Mouse (Mus musculus) cerebellum, adult 2 months (tissue): ENCODE results near the gene Tmem184a. TPM values are rescaled to one million over a fixed set of nuclear protein-coding genes. Genes with fewer than 3 reads are reported as not detected.

Experiments used
- DNase-seq, 2 experiments: peaks; one replicate each; pipeline ENCODE4 v3.0.0; 2021
- H3K27ac ChIP-seq: fragments of 200-500 bp; 2 replicates; pipeline ENCODE4 v1.5.1; 2012; ENCODE audit warnings: low read length, control low read depth, inconsistent platforms; ENCODE audit not compliant: insufficient read depth
- H3K27me3 ChIP-seq: fragments of 200-500 bp; 2 replicates; pipeline ENCODE4 v1.6.1; 2012; ENCODE audit warnings: inconsistent platforms, mild to moderate bottlenecking, low read length, moderate library complexity; ENCODE audit not compliant: control insufficient read depth, insufficient read depth
- H3K4me1 ChIP-seq: fragments of 200-500 bp; 2 replicates; pipeline ENCODE4 v1.6.1; 2011; ENCODE audit warnings: low read length; ENCODE audit not compliant: control insufficient read depth, insufficient read depth
- H3K4me3 ChIP-seq: fragments of 200-500 bp; replicated peaks from 2 replicates; pipeline ENCODE3; 2011; ENCODE audit warnings: mild to moderate bottlenecking, low read depth, low read length, control low read depth; ENCODE audit not compliant: insufficient read depth
- CTCF ChIP-seq: fragments of 200-500 bp; IDR thresholded peaks from 2 replicates; pipeline ENCODE4 v1.5.1; 2011; ENCODE audit warnings: low read depth, mild to moderate bottlenecking, control low read depth, low read length, moderate library complexity, borderline replicate concordance; ENCODE audit not compliant: insufficient read depth
- POLR2A ChIP-seq: fragments of 200-500 bp; IDR thresholded peaks from 2 replicates; pipeline ENCODE4 v1.6.1; 2011; ENCODE audit warnings: low read length, control low read depth, borderline replicate concordance; ENCODE audit not compliant: insufficient read depth
- WGBS: fragments of 180-500 bp; shearing (Covaris S2); methylation state at CpG from one replicate; pipeline ENCODE4 v1.1.7; 2018; 5-methylcytosine and 5-hydroxymethylcytosine counted together
- polyA plus RNA-seq: library from polyadenylated mRNA; depleted of rRNA; stranded (reverse); fragments of >200 nt; gene quantifications from 2 replicates; pipeline ENCODE4 v1.2.3, GENCODE M21; 2012

Gene Tmem184a
- polyA plus RNA-seq, 1 experiment: 0.54 TPM

DNA sequence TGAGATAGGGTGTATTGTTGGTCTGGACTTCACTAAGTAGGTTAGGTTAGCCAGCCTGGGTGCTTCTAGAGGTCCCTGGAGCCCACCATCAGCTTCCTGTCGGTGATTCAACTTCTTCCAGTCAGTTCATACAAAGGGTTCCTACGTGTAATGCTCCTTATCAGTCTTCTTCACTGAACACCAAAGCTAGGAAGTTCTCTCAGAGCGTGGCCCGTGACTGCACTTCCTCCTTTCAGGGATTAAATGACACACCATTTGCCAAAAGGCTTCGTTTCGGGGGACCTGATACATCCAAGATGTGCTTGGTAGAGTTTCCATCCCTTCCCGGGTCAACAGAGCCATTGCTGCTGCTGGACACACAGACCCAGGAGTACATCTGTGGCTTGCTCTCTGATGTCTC is 12.4 kb upstream of the Tmem184a start:
- H3K4me1 ChIP-seq: no peaks in the 10 kb centered on the region
- no peak overlapping the region for H3K4me3 ChIP-seq
- TF ChIP-seq POLR2A: no peak
- 78% methylated on average over 7 of the region's 7 CpGs for WGBS
- DNase-seq: no peak
- no peak overlapping the region for H3K27ac ChIP-seq
- no peaks in the 10 kb centered on the region for H3K27me3 ChIP-seq

DNA sequence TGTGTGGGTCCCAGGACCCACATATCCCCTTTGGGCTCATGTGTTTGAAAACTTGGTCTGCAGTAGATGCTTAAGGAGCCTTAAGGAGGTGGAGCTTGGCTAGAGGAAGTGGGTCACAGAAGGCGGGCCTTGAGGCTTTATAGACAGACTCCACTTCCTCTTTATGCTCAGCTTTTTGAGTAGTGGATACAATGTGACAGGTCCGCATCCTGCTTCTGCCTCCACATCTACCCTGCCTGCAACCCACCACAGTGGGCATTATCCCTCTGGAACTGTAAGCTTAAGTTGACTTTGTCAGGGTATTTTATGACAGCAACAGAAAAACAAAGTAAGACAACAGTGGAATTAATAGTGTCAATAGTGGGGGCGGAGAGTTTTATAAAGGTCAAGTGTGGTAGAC is 11.0 kb upstream of the Tmem184a start:
- no peak for DNase-seq
- H3K4me1 ChIP-seq: 0 out of 2 replicates have a peak, but pooled peaks cover 4% of the 10 kb centered on the region
- H3K4me3 ChIP-seq: no peak overlapping the region
- 84% methylated on average over 3 of the region's 3 CpGs for WGBS
- H3K27me3 ChIP-seq: no peaks in the 10 kb centered on the region
- no peak overlapping the region for H3K27ac ChIP-seq
- TF ChIP-seq POLR2A: no peak
- no peak for TF ChIP-seq CTCF

DNA sequence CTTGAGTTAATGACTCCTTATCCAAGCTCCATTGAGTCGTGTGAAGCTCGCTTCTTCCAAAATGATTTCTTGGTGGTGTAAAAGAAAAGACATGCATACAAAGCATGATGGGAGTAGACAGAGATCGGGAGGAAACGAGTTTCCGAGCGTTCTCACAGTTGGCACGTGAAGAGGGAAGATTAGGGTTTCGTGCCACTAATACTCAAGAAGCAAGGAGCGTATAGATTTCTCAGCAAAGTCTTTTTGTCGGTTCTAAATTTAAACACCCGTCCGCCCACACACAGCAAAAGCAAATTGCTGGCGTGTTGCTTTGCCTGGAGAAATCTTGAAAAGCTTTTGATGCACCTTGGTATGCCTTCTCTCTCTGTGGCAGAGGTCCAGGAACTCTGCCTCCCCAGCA is 9.7 kb upstream of the Tmem184a start:
- no peak overlapping the region for H3K27ac ChIP-seq
- TF ChIP-seq CTCF: no peak
- no peak for TF ChIP-seq POLR2A
- H3K4me1 ChIP-seq: 0 out of 2 replicates have a peak, but pooled peaks cover 4% of the 10 kb centered on the region
- H3K27me3 ChIP-seq: no peaks in the 10 kb centered on the region
- 75% methylated on average over 13 of the region's 13 CpGs for WGBS
- no peak for DNase-seq
- no peak overlapping the region for H3K4me3 ChIP-seq

DNA sequence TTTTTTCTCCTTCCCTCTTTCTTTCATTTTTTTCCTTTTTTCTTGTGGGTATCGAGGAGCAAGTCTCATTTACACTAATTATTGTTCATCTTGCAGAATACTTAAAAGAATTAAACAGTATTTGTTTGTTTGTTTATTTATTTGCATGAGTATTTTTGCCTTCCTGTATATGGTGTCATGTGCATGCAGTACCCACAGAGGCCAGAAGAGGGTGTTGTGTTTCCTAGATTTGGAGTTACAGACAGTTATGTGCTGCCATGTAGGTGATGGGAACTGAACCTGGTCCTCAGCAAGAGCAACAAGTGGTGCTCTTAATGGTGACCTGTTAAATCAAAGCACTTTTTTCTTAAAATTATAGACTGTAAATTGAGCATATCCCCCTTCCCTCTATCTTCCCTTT is 7.9 kb upstream of the Tmem184a start:
- Histone ChIP-seq H3K4me1 (0 out of 2 replicates have a peak, but pooled peaks cover 4% of the 10 kb centered on the region), H3K27me3 (no peaks in the 10 kb centered on the region), H3K4me3 (no peak overlapping the region), H3K27ac (no peak overlapping the region)
- no peak for DNase-seq
- TF ChIP-seq POLR2A (no peak), CTCF (peak; percentile 23; the same call in 1 of the 2 replicates)
- 94% methylated on average over 1 of the region's 1 CpGs for WGBS

DNA sequence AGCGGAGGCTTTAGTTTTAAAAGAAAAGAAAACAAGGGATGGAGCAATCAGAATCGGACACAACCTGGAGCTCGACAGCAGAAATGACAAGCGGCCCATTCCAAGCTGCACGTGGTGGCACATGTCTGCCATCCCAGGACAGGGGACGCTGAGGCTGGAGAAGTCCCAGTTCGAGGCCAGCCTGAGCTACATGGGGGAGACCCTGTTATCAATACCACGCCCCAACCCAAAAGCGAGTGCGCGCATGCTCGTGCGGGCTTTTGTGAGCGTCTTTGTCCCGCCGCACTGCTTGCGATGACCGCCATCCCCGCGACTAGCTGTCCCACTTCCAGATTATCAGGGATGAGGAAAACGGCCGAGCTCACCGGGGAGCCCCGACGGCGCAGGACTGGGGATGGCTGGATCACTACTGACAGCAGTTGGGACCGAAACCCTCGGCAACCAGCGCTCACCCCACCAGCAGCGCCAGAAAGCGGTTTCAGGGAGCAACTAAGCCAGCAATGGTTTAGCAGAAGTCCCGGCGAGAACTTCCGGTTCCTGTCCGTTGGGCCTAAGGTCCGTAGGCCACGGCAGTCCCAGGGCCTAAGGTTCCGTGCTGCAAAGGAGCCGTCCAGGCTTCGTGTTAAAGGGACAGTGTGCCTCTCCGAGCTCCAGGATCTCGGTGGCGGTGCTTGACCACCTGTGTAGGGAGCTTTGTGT is 6.8 kb upstream of the Tmem184a start, which contains the start of the genes Gm26938 and Psmg3:
Gm26938 (minus strand) TSS at position 51 of the 699 bp plus-strand sequence.
Psmg3 (minus strand) TSS at position 529 of the 699 bp plus-strand sequence.
- TF ChIP-seq CTCF: no peak
- TF ChIP-seq POLR2A: peak; percentile 92; the same call in 1 of the 2 replicates
- peak; percentile 90 to 97 for DNase-seq
- no peaks in the 10 kb centered on the region for H3K27me3 ChIP-seq
- H3K4me3 ChIP-seq: peak within 1 kb of the TSS; percentile 88
- H3K27ac ChIP-seq: no peak within 1 kb of the TSS
- H3K4me1 ChIP-seq: 0 out of 2 replicates have a peak, but pooled peaks cover 4% of the 10 kb centered on the region
- WGBS: under 1% methylated on average over 43 of the region's 43 CpGs

DNA sequence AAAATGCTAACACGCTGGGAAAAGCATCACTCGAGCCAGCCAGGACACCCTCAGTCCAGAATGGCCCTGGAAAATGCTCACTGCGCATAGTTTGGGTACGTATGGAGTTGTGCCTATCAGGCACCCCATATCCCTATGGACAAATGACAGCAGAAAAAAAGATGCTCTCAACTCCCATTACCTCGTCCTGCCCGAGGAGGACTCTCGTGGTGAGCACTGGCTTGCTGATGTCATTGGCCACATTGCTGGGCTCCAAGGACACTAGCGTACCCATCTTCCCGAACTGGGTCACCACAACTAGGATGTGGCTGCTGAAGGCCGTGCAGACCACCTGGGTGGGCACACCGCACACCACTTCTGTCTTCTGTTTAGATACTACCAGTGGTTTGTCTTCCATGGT is 6.2 kb upstream of the Tmem184a start:
- DNase-seq: no peak
- 34% methylated on average over 11 of the region's 11 CpGs for WGBS
- Histone ChIP-seq H3K4me3 (peak overlapping the region; percentile 88), H3K4me1 (0 out of 2 replicates have a peak, but pooled peaks cover 4% of the 10 kb centered on the region), H3K27ac (no peak overlapping the region), H3K27me3 (no peaks in the 10 kb centered on the region)
- TF ChIP-seq CTCF (no peak), POLR2A (no peak)

DNA sequence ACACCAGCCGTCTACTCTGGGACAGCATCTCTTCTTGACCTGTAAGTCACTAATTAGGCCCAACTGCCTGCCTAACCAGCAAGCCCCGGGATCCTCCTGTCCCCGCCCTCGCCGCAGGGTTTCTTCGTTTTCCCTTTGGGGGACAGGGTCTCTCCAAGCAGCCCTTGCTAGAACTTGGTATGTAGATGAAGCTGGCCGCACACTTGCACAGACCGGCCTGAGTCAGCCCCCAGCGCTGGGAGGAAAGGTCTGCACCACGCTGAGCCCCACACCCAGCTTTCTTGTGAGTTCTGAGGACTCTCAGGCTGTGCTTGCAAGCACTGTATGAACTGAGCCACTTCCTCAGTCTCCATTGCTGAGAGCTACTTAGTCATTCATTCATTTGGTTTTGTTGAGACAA is 4.8 kb upstream of the Tmem184a start:
- Histone ChIP-seq H3K27ac (no peak overlapping the region), H3K27me3 (no peaks in the 10 kb centered on the region), H3K4me1 (0 out of 2 replicates have a peak, but pooled peaks cover 4% of the 10 kb centered on the region), H3K4me3 (no peak overlapping the region)
- no peak for DNase-seq
- 86% methylated on average over 10 of the region's 10 CpGs for WGBS
- TF ChIP-seq CTCF (no peak), POLR2A (no peak)
